Mouse (Mus musculus) stomach, embryonic 15.5 days (tissue): ENCODE data around the gene Gpr143. TPM values are rescaled to one million over a fixed set of nuclear protein-coding genes. Genes with fewer than 3 reads are reported as not detected.

ENCODE experiments used
- ATAC-seq: fragments of 200-750 bp; cut with Nextera tagmentation; 2 replicates; pipeline ENCODE4 v1.8.0; 2017; ENCODE audit warnings: low read depth, moderate number of reproducible peaks, moderate TSS enrichment; ENCODE audit not compliant: insufficient read depth, low FRiP score
- H3K27ac ChIP-seq: fragments of 300-500 bp; sonication (generic); 2 replicates; pipeline ENCODE4 v1.5.1; 2015; ENCODE audit warnings: mild to moderate bottlenecking, inconsistent platforms
- H3K27me3 ChIP-seq: fragments of 300-500 bp; sonication (generic); replicated peaks from 2 replicates; pipeline ENCODE4 v1.6.1; 2015; ENCODE audit warnings: inconsistent platforms
- H3K36me3 ChIP-seq: fragments of 300-500 bp; sonication (generic); 2 replicates; pipeline ENCODE4 v1.6.1; 2015; ENCODE audit warnings: inconsistent platforms
- H3K4me1 ChIP-seq: fragments of 300-500 bp; sonication (generic); 2 replicates; pipeline ENCODE4 v1.6.1; 2015; ENCODE audit warnings: inconsistent platforms
- H3K4me2 ChIP-seq: fragments of 300-500 bp; sonication (generic); 2 replicates; pipeline ENCODE4 v1.6.1; 2015; ENCODE audit warnings: mild to moderate bottlenecking, inconsistent platforms
- H3K4me3 ChIP-seq: fragments of 300-500 bp; sonication (generic); replicated peaks from 2 replicates; pipeline ENCODE4 v1.5.1; 2015; ENCODE audit warnings: inconsistent platforms
- H3K9ac ChIP-seq: fragments of 300-500 bp; sonication (generic); 2 replicates; pipeline ENCODE4 v1.6.1; 2015; ENCODE audit warnings: inconsistent platforms
- H3K9me3 ChIP-seq: fragments of 300-500 bp; sonication (generic); 2 replicates; pipeline ENCODE4 v1.6.1; 2016; ENCODE audit warnings: inconsistent platforms
- WGBS: fragments of 180-500 bp; shearing (Covaris S2); methylation state at CpG from one replicate; pipeline ENCODE4 v1.1.7; 2015; 5-methylcytosine and 5-hydroxymethylcytosine counted together
- polyA plus RNA-seq: library from polyadenylated mRNA; unstranded; fragments of >200 nt; fragmentation: Nextera tagmentation; extraction: Ambion mirVana; gene quantifications from 2 replicates; pipeline ENCODE4 v1.2.1, GENCODE M21; 2015

Gene Gpr143
- polyA plus RNA-seq, result 0.13 and 0.21 TPM in 2 replicates

DNA sequence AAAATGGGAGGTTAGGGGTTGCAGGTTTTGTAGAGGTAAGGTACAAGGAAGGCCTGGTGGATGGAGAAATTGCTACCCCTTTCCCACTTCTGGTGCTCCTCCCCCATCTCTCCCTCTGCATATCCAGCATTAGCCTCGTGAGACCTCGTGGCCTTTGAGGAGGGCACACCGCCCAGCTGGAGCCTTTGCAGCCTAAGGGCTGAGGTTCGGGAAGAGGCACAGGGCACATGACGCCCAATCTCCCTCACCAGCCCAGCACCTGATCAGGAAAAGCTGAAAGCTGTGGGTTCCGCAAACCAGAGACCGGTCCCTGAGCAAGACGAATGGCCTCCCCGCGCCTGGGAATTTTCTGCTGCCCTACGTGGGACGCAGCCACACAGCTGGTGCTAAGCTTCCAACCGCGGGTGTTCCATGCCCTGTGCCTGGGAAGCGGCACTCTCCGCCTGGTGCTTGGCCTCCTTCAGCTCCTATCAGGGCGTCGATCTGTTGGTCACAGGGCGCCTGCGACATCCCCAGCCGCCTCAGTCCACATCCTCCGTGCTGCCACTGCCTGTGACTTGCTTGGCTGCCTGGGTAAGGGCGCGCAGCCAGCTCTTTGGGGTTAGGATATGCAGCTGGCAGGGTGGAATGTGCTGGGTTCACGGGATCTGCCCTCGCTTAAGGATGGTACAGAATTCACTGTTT is at the start of gene Gpr143:
TSS of gene Gpr143 (plus strand) at position 202 of the 684 bp plus-strand sequence.
- Histone ChIP-seq H3K4me1 (no peaks in the 10 kb centered on the region), H3K4me3 (peak within 1 kb of the TSS; percentile 11; the same call in 1 of the 2 replicates), H3K27me3 (peaks cover 8% of the 10 kb centered on the region; the same call in 1 of the 2 replicates), H3K9me3 (no peaks in the 10 kb centered on the region), H3K27ac (no peak within 1 kb of the TSS), H3K36me3 (no peaks in the 10 kb centered on the region), H3K4me2 (peak within 1 kb of the TSS; percentile 48), H3K9ac (no peak within 1 kb of the TSS)
- no peak for ATAC-seq
- WGBS, result 18% methylated on average over 26 of the region's 26 CpGs

DNA sequence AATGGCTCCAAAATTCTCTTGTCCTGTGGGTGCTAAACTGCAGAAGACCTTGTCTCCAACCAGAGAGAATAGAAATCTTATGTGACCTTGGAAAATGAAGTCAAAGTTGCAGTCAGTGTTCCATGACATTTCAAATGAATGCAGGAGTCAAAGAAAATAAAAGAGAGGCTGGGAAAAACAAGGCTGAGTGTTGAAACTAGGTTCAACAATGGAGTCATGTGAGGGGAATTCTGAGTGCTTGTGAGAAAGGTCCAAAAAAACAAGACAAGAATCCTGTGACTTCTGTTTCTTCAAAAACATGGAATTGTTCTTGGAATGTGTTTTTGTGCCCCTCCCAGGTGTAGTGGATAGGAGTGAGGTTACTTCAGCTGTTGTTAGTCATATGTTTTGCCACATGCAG is 46.4 kb upstream of the Gpr143 start:
- ATAC-seq, result no peak
- no peak overlapping the region for H3K4me3 ChIP-seq
- no peaks in the 10 kb centered on the region for H3K36me3 ChIP-seq
- no peak overlapping the region for H3K9ac ChIP-seq
- no peaks in the 10 kb centered on the region for H3K9me3 ChIP-seq
- no peaks in the 10 kb centered on the region for H3K4me1 ChIP-seq
- no peak overlapping the region for H3K27ac ChIP-seq
- no peak overlapping the region for H3K4me2 ChIP-seq
- no peaks in the 10 kb centered on the region; the same call in 1 of the 2 replicates for H3K27me3 ChIP-seq

DNA sequence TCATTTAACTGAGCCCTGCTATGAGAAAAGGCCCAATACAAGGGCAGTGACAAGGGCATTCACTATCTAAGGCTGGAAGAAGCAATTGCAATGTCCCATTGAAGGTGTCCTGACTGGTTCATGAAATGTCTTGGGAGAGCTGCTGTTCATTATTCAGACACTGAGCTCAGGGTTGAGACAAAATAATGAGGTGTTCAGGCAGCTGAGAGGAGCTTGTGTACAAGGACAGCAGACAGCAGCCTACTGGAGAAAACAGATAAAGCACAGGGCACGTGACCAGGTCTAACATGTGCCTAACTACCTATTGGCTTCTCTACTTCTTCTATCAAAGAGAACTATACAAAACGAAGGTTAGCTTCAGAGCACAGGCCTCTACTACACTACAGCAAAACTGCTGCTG is 43.5 kb upstream of the Gpr143 start:
- no peak for ATAC-seq
- Histone ChIP-seq H3K9ac (no peak overlapping the region), H3K4me1 (no peaks in the 10 kb centered on the region), H3K4me2 (no peak overlapping the region), H3K27me3 (no peaks in the 10 kb centered on the region), H3K4me3 (no peak overlapping the region), H3K27ac (no peak overlapping the region), H3K36me3 (no peaks in the 10 kb centered on the region), H3K9me3 (no peaks in the 10 kb centered on the region)
- 54% methylated on average over 2 of the region's 2 CpGs for WGBS

DNA sequence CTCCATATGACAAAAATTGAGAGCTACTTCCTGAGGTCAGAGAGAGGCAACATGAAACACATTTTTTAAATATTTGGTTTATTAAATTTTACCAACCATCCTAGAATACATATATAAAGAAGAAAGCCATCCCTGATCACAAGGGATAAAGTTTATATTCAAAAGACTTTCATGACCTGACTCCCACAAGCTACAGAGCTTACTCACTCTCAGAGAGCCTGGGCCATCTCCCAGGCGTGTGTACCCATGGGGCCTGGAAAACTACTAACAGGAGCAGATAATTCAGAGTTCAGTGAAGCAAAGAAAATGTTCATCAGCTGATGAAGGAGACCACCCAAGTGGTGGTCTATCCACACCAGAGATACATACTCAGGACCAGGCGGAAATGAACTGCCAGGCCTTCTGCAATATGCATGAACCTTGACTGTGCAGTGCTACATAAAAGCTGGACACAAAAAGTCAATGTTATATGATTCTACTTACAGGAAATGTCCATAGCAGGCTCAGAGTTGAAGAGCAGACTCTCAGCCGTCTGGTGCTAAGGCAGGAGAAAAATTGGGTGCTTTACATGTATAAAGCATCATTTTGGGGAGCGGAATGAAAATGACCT is 42.9 kb upstream of the Gpr143 start:
- H3K4me2 ChIP-seq, result no peak overlapping the region
- no peak overlapping the region for H3K9ac ChIP-seq
- H3K27ac ChIP-seq, result no peak overlapping the region
- no peaks in the 10 kb centered on the region for H3K27me3 ChIP-seq
- no peaks in the 10 kb centered on the region for H3K4me1 ChIP-seq
- no peak for ATAC-seq
- no peaks in the 10 kb centered on the region for H3K36me3 ChIP-seq
- 65% methylated on average over 4 of the region's 4 CpGs for WGBS
- H3K4me3 ChIP-seq, result no peak overlapping the region
- H3K9me3 ChIP-seq, result no peaks in the 10 kb centered on the region

DNA sequence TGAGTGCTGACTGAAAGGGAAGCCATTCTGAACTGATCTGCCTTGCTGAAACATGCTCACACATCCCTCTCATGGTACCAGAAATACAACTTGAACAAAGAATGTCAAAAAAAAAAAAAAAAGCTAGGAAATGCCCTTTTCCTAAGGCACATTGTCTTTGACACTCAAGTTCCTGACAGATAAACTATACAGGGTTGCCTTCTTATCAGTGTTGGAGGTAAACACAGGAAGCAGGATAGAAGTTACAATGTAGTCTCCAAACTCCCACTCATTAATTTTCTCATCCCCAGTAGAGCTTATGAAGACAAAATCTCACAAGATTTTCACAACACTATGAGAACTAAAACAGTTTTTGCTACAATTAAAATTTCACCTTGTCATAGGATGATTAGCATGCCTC is 38.1 kb upstream of the Gpr143 start:
- H3K36me3 ChIP-seq, result no peaks in the 10 kb centered on the region
- no peak overlapping the region for H3K4me3 ChIP-seq
- no peaks in the 10 kb centered on the region for H3K4me1 ChIP-seq
- no peak overlapping the region for H3K9ac ChIP-seq
- no peaks in the 10 kb centered on the region for H3K9me3 ChIP-seq
- H3K27ac ChIP-seq, result no peak overlapping the region
- no peaks in the 10 kb centered on the region for H3K27me3 ChIP-seq
- no peak for ATAC-seq
- no peak overlapping the region for H3K4me2 ChIP-seq

DNA sequence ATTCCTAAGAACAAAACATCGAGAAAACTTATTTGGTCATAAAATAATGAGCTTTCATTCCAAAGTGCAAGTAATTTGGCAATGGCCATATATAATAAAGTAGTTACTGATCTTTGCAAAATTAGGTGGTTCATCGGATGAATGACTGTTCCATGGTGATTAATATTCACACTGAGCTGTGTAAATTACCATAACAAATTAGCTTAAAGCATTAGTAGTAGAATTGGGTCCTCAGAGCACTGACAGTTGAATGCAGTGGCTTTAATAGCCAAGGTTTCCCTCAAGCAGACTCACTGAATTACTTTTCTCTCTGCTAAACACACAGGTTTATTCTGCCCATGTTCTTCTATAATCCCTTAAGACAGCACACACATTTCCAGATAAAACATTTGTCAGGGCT is 35.8 kb upstream of the Gpr143 start:
- ATAC-seq, result no peak
- Histone ChIP-seq H3K9me3 (no peaks in the 10 kb centered on the region), H3K27me3 (no peaks in the 10 kb centered on the region), H3K36me3 (no peaks in the 10 kb centered on the region), H3K27ac (no peak overlapping the region), H3K4me3 (no peak overlapping the region), H3K9ac (no peak overlapping the region), H3K4me1 (no peaks in the 10 kb centered on the region), H3K4me2 (no peak overlapping the region)
- 78% methylated on average over 2 of the region's 2 CpGs for WGBS

DNA sequence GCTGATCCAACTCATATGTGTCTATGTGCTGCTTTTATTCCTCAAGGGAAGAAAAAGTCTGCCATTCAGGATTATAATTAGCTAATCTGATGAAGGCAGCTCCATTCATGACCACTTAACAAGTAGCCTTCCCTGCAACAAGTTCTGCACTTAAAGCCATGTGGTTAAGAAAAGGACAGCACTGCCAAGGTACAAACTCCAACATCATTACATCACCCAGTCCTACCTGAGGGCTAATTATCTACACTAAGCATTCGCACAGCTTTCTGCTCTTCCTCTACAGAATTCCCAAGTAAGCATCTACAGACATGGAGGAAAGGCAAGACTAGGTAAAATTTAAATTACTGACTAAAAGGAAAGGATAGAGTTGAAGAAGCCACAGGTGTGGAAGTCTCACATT is 25.9 kb upstream of the Gpr143 start:
- no peak overlapping the region for H3K4me2 ChIP-seq
- H3K27ac ChIP-seq, result no peak overlapping the region
- H3K27me3 ChIP-seq, result no peaks in the 10 kb centered on the region
- no peaks in the 10 kb centered on the region for H3K9me3 ChIP-seq
- no peak overlapping the region for H3K4me3 ChIP-seq
- H3K4me1 ChIP-seq, result no peaks in the 10 kb centered on the region
- ATAC-seq, result no peak
- H3K36me3 ChIP-seq, result no peaks in the 10 kb centered on the region
- no peak overlapping the region for H3K9ac ChIP-seq
- WGBS, result 82% methylated on average over 1 of the region's 1 CpGs

DNA sequence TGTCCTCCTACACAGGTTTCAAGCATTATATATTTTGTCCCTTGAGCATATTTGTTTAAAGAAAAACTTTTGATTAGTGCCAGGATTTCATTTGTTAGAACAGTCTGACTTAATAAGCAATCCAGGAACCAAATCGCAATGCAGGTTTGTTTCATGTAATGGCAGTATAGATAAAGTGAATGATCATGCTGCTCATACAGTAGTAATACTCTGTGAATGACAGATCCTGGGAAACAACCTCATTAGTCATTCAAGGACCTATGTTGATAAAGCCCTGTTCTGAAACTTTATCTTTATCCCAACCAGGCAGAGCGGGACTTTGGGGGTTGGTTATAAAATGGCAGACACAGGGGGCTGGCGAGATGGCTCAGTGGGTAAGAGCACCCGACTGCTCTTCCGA is 25.4 kb upstream of the Gpr143 start:
- no peak for ATAC-seq
- no peaks in the 10 kb centered on the region for H3K9me3 ChIP-seq
- WGBS, result 90% methylated on average over 5 of the region's 5 CpGs

DNA sequence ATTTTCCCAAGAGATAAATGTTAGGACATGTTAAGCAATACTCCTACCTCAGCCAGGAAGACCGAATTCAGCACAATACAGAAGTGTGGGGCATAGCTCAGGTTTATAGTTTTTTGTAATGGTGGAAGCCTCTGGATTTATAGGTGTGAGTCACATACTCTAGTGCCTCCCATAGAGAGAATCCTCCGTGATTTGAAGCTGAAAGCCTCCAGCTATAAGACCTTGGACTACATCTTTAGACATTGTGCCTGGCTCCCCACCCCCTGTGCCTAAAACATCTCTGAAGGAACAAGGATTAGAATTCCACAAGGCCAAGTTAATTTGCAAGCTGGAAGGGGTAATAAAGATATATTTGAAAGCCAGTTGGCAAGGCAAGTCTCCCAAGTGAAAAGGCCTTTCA is 19.3 kb upstream of the Gpr143 start:
- Histone ChIP-seq H3K27ac (no peak overlapping the region), H3K9me3 (no peaks in the 10 kb centered on the region), H3K36me3 (no peaks in the 10 kb centered on the region), H3K4me2 (no peak overlapping the region), H3K9ac (no peak overlapping the region), H3K27me3 (no peaks in the 10 kb centered on the region), H3K4me1 (no peaks in the 10 kb centered on the region), H3K4me3 (no peak overlapping the region)
- ATAC-seq, result no peak
- 52% methylated on average over 2 of the region's 2 CpGs for WGBS

More for the DNA sequence above, 25.4 kb upstream of the Gpr143 start:
- no peak overlapping the region for H3K27ac ChIP-seq
- H3K36me3 ChIP-seq, result no peaks in the 10 kb centered on the region
- H3K4me3 ChIP-seq, result no peak overlapping the region
- H3K9ac ChIP-seq, result no peak overlapping the region
- no peaks in the 10 kb centered on the region for H3K27me3 ChIP-seq
- no peaks in the 10 kb centered on the region for H3K4me1 ChIP-seq
- no peak overlapping the region for H3K4me2 ChIP-seq

DNA sequence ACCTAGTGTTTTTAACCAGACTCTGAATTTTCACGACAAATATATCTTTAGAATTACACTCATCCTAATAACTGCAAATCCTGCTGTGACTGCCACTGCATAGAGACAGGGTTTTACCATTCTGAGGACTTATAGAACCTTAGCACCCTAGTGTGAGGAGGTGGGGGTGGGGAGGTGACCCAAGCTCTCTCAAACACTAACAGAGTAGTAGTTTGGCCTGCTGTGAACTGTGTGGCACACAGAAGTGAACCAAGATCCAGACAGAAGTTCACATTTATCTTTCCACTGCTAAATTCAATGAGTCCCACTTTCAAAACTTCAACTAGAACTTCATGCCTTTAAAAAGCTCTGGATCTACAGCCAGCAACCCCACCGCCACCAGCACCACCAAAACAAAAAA is 18.9 kb upstream of the Gpr143 start:
- no peak overlapping the region for H3K4me3 ChIP-seq
- no peaks in the 10 kb centered on the region for H3K9me3 ChIP-seq
- no peak overlapping the region for H3K9ac ChIP-seq
- H3K27ac ChIP-seq, result no peak overlapping the region
- 65% methylated on average over 2 of the region's 2 CpGs for WGBS
- no peaks in the 10 kb centered on the region for H3K27me3 ChIP-seq
- H3K4me2 ChIP-seq, result no peak overlapping the region
- no peak for ATAC-seq
- H3K4me1 ChIP-seq, result no peaks in the 10 kb centered on the region
- H3K36me3 ChIP-seq, result no peaks in the 10 kb centered on the region

DNA sequence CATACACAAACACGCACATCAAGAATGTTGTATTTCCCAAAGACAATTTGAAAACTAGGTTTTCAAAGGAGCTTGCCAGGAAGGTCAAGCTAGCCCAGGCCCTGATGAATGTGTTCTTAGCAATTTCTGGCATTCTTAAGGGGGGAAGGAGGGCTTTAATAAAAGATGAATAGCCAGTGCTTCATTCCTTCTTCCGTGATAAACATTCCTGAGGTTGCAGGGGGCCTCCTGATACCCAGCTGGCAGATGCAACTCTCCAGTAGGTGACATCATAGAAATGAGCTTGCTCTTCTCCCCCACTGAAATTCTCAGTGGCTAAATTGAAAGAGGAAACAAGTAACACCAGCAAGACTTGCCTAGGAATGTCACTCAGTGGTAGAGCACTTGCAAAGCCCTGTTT is 17.6 kb upstream of the Gpr143 start:
- no peaks in the 10 kb centered on the region for H3K9me3 ChIP-seq
- no peaks in the 10 kb centered on the region for H3K4me1 ChIP-seq
- 42% methylated on average over 2 of the region's 2 CpGs for WGBS
- no peak overlapping the region for H3K4me2 ChIP-seq
- no peaks in the 10 kb centered on the region for H3K27me3 ChIP-seq
- ATAC-seq, result no peak
- H3K27ac ChIP-seq, result no peak overlapping the region
- no peaks in the 10 kb centered on the region for H3K36me3 ChIP-seq
- H3K4me3 ChIP-seq, result no peak overlapping the region
- no peak overlapping the region for H3K9ac ChIP-seq

DNA sequence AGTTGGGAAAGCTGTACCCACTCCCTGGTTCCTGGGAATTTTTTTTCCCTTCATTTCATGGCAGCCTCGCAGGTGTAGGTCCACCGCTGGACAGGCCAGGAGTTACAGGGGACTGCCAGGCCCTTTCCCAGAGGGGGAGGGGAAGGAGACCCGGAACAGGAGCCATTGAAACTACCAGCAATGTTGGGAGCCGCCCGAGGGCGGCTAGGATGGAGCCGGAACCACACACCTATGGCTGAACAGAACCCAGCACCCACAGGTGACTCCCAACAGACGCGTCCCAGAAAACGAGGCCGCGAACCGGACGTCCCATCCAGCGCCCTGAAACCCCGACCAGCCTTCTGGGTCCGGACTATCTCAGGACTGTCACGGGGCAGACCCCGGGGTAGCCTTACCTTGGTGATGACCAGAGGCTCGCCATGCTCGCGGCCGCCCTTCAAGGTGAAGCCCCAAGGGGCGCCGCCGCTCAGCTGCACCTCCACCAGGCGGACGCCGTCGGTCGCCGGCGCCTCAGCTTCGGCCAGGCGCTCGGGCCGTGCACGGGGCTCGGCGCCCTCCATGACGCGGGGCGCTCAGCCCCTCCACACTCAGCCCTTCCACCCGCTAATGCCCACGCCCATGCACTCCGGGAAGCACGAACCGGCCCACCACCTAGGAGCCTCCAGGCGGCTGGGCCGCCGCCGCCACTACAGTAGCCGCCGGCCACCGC is 12.7 kb upstream of the Gpr143 start, which contains the start of gene Shroom2:
TSS of gene Shroom2 (minus strand) at position 575 of the 709 bp plus-strand sequence.
- Histone ChIP-seq H3K9me3 (no peaks in the 10 kb centered on the region), H3K4me2 (peak within 1 kb of the TSS; percentile 49), H3K9ac (peak within 1 kb of the TSS; percentile 50), H3K27me3 (peaks cover 5% of the 10 kb centered on the region; the same call in 1 of the 2 replicates), H3K4me1 (no peaks in the 10 kb centered on the region), H3K36me3 (no peaks in the 10 kb centered on the region), H3K4me3 (peak within 1 kb of the TSS; percentile 63), H3K27ac (peak within 1 kb of the TSS; percentile 80)
- WGBS, result 16% methylated on average over 53 of the region's 55 CpGs
- peak; percentile 25; the same call in 1 of the 2 replicates for ATAC-seq
